Mouse (Mus musculus): ENCODE data around the gene Zscan2. TPM values are rescaled to one million over a fixed set of nuclear protein-coding genes. Genes with fewer than 3 reads are reported as not detected.

Gene Zscan2
- total and polyA plus RNA-seq, 3 experiments = 1.8 to 5.3 (median 4.4) TPM

DNA sequence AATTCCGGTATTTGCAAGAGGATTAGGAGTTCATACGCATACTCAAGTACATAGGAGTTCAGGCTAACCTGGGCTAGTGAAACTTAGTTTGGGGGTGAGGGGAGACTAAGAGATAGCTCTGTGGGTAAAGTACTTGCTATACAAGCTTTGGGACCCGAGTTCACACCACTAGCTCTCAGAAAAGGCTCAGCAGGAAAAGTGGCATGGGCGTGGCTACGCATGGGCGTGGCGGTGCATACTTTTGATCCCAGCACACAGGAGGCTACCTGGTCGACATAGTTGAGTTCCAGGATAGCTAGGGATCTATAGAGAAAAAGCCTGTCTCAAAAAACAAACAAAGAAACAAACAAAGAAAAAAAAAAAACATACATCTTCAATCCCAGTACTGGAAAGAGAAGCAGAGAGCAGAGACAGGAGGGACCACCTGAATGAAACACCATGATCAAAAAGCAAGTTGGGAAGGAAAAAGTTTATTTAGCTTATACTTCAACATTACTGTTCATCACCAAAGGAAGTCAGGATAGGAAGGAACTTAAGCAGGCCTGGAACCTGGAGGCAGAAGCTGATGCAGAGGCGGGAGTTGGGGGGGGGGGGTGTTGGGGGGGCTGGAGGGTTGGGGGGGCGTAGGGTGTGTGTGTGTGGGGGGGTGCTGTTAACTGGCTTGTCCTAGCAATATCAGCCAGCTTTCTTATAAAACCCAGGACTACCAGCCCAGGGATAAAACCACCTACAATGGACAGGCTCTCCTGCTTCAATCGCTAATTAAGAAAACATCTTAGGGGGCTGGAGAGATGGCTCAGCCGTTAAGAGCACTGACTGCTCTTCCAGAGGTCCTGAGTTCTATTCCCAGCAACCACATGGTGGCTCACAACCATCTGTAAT is 26.8 kb upstream of the Zscan2 start:
- Histone ChIP-seq H3K36me3 (replicated peaks) (no peaks in the 10 kb centered on the region), H3K9me3 (replicated peaks) (no peaks in the 10 kb centered on the region), H3K27me3 (ENCODE audit: insufficient read depth, low read length) (peaks cover 8% of the 10 kb centered on the region), H3K4me1 (ENCODE audit: insufficient read depth, low read depth, low read length) (peaks cover 25% of the 10 kb centered on the region), H3K4me3 (ENCODE audit: low read depth, low read length) (no peak overlapping the region)
- ATAC-seq (ENCODE audit: extremely low read depth, insufficient number of reproducible peaks, low FRiP score, poor library complexity, severe bottlenecking) (no peak), DNase-seq (ENCODE audit: low spot score) (no peak)
- no peak for TF ChIP-seq GATA2 (IDR thresholded peaks at IDR 0.05; ENCODE audit: borderline replicate concordance, low read depth, low read length)
- TF ChIP-seq GATA1 (IDR thresholded peaks at IDR 0.05; ENCODE audit: borderline replicate concordance, low read length) = no peak
- no peak for TF ChIP-seq TAL1 (conservative IDR thresholded peaks at IDR 0.05; ENCODE audit: low read depth, low read length)
- no peak for TF ChIP-seq POLR2AphosphoS5 (IDR thresholded peaks at IDR 0.05; ENCODE audit: insufficient replicate concordance, low read depth, low read length)
- TF ChIP-seq CTCF (IDR thresholded peaks at IDR 0.05; ENCODE audit: low read depth, low read length) = no peak

DNA sequence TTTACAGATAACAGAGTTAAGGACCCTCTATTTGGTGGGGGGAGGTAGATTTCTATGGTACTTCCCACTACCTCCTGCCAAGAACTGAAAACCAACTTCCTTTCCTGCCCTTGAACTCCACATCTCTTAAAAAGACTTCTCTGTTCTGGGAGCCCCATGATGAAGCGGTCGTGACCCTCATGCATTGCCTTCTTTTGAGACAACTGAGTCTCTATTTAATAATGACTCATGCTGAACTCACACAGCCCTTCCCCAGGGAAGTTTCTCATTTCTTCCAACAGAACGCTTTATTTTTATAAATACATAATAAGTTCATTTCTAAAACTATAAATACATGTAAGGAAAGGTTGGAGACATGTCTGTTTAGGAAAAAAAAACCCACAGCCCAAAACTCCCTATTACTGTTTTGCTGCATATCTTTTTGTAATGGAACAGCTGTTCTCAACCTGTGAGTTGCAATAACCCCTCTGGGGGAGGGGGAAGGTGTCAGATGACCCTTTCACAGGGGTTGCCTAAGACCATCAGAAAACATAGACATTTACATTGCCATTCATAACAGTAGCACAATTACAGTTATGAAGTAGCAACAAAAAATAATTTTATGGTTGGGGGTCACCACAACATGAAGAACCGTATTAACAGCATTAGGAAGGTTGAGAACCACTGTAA is 24.6 kb upstream of the Zscan2 start:
- H3K4me1 ChIP-seq (ENCODE audit: insufficient read depth, low read depth, low read length) = peaks cover 26% of the 10 kb centered on the region
- TF ChIP-seq GATA2 (IDR thresholded peaks at IDR 0.05; ENCODE audit: borderline replicate concordance, low read depth, low read length) = no peak
- TF ChIP-seq GATA1 (IDR thresholded peaks at IDR 0.05; ENCODE audit: borderline replicate concordance, low read length) = no peak
- TF ChIP-seq POLR2AphosphoS5 (IDR thresholded peaks at IDR 0.05; ENCODE audit: insufficient replicate concordance, low read depth, low read length) = no peak
- no peaks in the 10 kb centered on the region for H3K36me3 ChIP-seq (replicated peaks)
- H3K9me3 ChIP-seq (replicated peaks) = no peaks in the 10 kb centered on the region
- DNase-seq (ENCODE audit: low spot score) (no peak), ATAC-seq (ENCODE audit: extremely low read depth, insufficient number of reproducible peaks, low FRiP score, poor library complexity, severe bottlenecking) (no peak)
- no peak overlapping the region for H3K4me3 ChIP-seq (ENCODE audit: low read depth, low read length)
- H3K27me3 ChIP-seq (ENCODE audit: insufficient read depth, low read length) = peaks cover 10% of the 10 kb centered on the region

DNA sequence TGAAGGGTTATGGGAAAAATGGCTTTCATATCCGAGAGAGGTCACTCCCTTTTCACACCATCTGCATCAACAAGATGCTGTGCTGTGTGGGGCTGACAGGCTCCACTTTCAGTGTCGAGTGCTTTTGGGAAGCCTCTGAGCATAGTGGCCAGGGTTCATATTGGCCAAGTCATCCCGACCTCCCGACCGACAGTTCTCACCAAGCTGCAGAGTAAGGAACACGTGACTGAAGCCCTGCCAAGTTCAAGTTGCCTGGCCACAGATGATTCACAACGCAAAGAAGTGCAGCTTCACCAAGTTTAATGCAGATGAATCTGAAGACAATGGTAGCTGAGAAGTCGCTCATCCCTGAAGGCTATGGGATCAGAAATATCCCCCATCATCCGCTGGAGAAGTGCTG is 23.0 kb upstream of the Zscan2 start:
- TF ChIP-seq POLR2AphosphoS5 (IDR thresholded peaks at IDR 0.05; ENCODE audit: insufficient replicate concordance, low read depth, low read length) (no peak), GATA1 (IDR thresholded peaks at IDR 0.05; ENCODE audit: borderline replicate concordance, low read length) (no peak)
- peaks cover 12% of the 10 kb centered on the region for H3K27me3 ChIP-seq (ENCODE audit: insufficient read depth, low read length)
- H3K36me3 ChIP-seq (replicated peaks) = no peaks in the 10 kb centered on the region
- DNase-seq (ENCODE audit: low spot score) (no peak), ATAC-seq (ENCODE audit: extremely low read depth, insufficient number of reproducible peaks, low FRiP score, poor library complexity, severe bottlenecking) (no peak)
- peaks cover 28% of the 10 kb centered on the region for H3K4me1 ChIP-seq (ENCODE audit: insufficient read depth, low read depth, low read length)
- no peaks in the 10 kb centered on the region for H3K9me3 ChIP-seq (replicated peaks)
- no peak overlapping the region for H3K4me3 ChIP-seq (ENCODE audit: low read depth, low read length)

DNA sequence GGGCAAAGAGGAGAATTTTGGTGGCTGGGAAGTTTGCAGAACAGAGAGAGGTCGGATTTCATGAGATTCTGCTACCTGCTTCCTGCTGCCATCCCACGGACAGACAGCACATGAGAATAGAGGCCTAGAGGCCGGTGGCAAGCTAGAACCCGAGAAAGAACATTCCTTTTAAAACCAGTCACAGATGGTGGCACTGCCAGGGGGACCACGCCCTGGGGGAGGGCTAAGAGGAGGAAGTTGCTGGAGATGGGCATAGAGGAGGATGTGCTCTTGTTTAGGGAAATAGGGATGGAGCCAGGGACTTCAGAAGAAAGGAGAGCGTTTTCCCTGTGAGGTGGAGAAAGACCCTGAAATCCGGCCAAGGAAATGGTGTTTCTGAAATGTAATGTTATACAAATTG is 22.5 kb upstream of the Zscan2 start:
- no peak for DNase-seq (ENCODE audit: low spot score)
- H3K36me3 ChIP-seq (replicated peaks) = no peaks in the 10 kb centered on the region
- H3K4me1 ChIP-seq (ENCODE audit: insufficient read depth, low read depth, low read length) = peaks cover 25% of the 10 kb centered on the region
- TF ChIP-seq GATA1 (IDR thresholded peaks at IDR 0.05; ENCODE audit: borderline replicate concordance, low read length) (no peak), GATA2 (IDR thresholded peaks at IDR 0.05; ENCODE audit: borderline replicate concordance, low read depth, low read length) (no peak), POLR2AphosphoS5 (IDR thresholded peaks at IDR 0.05; ENCODE audit: insufficient replicate concordance, low read depth, low read length) (no peak), CTCF (IDR thresholded peaks at IDR 0.05; ENCODE audit: low read depth, low read length) (no peak), TAL1 (conservative IDR thresholded peaks at IDR 0.05; ENCODE audit: low read depth, low read length) (no peak)
- peaks cover 12% of the 10 kb centered on the region for H3K27me3 ChIP-seq (ENCODE audit: insufficient read depth, low read length)
- H3K4me3 ChIP-seq (ENCODE audit: low read depth, low read length) = no peak overlapping the region
- H3K9me3 ChIP-seq (replicated peaks) = no peaks in the 10 kb centered on the region
- no peak for ATAC-seq (ENCODE audit: extremely low read depth, insufficient number of reproducible peaks, low FRiP score, poor library complexity, severe bottlenecking)

DNA sequence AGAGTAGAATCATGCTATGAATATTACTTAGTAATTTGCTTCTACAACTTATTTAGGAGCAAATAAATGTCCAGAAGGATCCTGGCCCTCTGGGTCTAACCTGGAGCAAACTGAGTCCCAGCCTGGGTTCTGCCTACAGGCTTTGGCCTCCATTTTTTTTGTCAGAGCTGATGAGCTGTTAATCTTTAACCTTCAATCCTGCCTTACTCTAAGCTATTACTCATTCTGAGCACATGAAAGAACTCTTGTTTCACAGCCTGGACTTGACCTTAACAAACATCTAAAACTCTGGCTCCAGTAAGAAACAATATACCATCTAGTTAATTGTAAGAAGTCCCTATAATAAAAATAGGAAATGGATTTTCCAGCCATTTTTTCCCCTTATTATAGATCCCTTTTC is 21.0 kb upstream of the Zscan2 start:
- TF ChIP-seq CTCF (IDR thresholded peaks at IDR 0.05; ENCODE audit: low read depth, low read length) (no peak), GATA2 (IDR thresholded peaks at IDR 0.05; ENCODE audit: borderline replicate concordance, low read depth, low read length) (no peak), GATA1 (IDR thresholded peaks at IDR 0.05; ENCODE audit: borderline replicate concordance, low read length) (no peak), TAL1 (conservative IDR thresholded peaks at IDR 0.05; ENCODE audit: low read depth, low read length) (no peak), POLR2AphosphoS5 (IDR thresholded peaks at IDR 0.05; ENCODE audit: insufficient replicate concordance, low read depth, low read length) (no peak)
- no peak for ATAC-seq (ENCODE audit: extremely low read depth, insufficient number of reproducible peaks, low FRiP score, poor library complexity, severe bottlenecking)
- Histone ChIP-seq H3K27me3 (ENCODE audit: insufficient read depth, low read length) (peaks cover 15% of the 10 kb centered on the region), H3K4me1 (ENCODE audit: insufficient read depth, low read depth, low read length) (peaks cover 18% of the 10 kb centered on the region), H3K9me3 (replicated peaks) (no peaks in the 10 kb centered on the region), H3K36me3 (replicated peaks) (no peaks in the 10 kb centered on the region), H3K4me3 (ENCODE audit: low read depth, low read length) (no peak overlapping the region)
- DNase-seq (ENCODE audit: low spot score) = no peak

DNA sequence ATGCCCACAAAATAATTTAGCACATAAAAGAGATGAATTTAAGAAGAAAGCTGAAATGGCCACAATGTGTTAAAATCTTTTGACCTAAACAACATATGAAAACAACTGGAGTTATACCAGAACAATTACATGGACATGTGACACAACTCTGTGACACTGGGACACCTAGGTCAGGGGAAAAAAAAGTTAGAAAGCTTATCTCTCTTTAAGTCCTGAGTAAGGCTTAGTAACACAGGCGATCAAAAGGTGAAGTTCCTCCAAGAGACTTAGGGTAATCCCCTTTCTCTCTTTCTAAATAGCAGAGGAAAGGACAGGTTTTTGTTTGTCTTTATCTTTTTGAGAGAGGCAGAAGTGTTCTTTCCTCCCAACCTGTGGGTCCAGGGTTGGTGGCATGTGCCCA is 20.5 kb upstream of the Zscan2 start:
- ATAC-seq (ENCODE audit: extremely low read depth, insufficient number of reproducible peaks, low FRiP score, poor library complexity, severe bottlenecking) (no peak), DNase-seq (ENCODE audit: low spot score) (no peak)
- Histone ChIP-seq H3K27me3 (ENCODE audit: insufficient read depth, low read length) (peaks cover 17% of the 10 kb centered on the region), H3K9me3 (replicated peaks) (no peaks in the 10 kb centered on the region), H3K4me1 (ENCODE audit: insufficient read depth, low read depth, low read length) (peaks cover 18% of the 10 kb centered on the region), H3K4me3 (ENCODE audit: low read depth, low read length) (no peak overlapping the region), H3K36me3 (replicated peaks) (no peaks in the 10 kb centered on the region)
- no peak for TF ChIP-seq TAL1 (conservative IDR thresholded peaks at IDR 0.05; ENCODE audit: low read depth, low read length)
- no peak for TF ChIP-seq GATA1 (IDR thresholded peaks at IDR 0.05; ENCODE audit: borderline replicate concordance, low read length)
- no peak for TF ChIP-seq GATA2 (IDR thresholded peaks at IDR 0.05; ENCODE audit: borderline replicate concordance, low read depth, low read length)
- TF ChIP-seq CTCF (IDR thresholded peaks at IDR 0.05; ENCODE audit: low read depth, low read length) = no peak
- no peak for TF ChIP-seq POLR2AphosphoS5 (IDR thresholded peaks at IDR 0.05; ENCODE audit: insufficient replicate concordance, low read depth, low read length)
